Mouse (Mus musculus) right cerebral cortex, postnatal 10 days (tissue): ENCODE measurements around the gene Cald1.

Experiments
- DNase-seq, 2 experiments: peaks; one replicate each; pipeline ENCODE4 v3.0.0; 2021; ENCODE audit warnings: low spot score in 2 of 2

The Cald1 gene

DNA sequence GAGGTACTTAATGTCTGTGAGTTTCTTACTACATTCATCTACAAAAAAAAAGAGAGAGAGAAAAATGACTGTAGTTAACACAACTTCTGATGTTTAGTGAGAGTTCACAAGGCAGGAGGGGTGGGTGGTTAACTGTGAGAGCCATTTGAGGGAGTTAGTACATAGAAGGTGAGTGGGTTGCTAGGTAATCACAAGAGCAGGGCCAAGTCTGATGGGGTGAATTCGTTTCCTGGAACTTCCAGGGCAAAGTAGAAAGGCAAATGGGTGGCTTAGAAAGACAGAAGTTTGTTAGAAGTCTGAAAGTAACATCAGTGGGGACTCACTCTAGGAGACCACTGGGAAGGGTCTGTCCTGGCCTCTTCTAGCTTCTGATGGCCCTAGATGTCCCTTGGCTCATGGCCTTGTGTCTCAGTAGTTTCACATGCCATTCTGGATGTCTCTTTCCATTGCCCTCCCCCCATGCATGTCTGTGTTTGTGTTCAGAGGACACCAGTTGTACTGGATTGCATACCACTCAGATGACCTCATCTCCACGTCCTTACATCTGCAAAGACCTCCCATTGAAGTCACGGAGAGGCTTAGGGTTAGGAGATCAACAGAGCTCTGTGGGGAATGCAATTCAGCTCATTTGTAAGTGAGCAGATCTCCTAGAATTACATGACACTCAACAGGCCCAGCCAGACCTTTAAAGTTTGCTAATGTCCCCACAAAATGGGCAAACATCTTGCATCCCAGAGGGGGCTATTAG lies 118.8 kb downstream of the Cald1 start:
- no peak for DNase-seq

DNA sequence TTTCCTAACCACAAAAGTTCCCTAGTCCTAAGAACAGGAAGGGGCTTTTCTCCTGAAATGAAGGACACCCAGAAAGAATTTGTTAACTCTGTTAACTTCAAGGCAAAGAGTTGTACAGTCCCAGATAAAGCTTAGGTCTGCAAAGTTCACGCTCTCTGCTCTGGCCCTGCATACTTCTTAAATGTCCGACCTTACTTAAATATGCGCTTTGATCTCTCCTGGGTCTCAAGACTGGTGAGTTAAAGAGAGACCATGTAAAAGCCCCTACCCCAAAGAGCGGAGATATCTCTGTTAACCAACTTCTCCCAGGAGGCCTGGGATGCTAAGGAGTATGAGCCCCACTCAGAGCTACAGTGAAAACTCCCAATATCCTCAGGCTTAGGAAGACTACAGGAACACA lies 119.4 kb downstream of the Cald1 start:
- no peak for DNase-seq

DNA sequence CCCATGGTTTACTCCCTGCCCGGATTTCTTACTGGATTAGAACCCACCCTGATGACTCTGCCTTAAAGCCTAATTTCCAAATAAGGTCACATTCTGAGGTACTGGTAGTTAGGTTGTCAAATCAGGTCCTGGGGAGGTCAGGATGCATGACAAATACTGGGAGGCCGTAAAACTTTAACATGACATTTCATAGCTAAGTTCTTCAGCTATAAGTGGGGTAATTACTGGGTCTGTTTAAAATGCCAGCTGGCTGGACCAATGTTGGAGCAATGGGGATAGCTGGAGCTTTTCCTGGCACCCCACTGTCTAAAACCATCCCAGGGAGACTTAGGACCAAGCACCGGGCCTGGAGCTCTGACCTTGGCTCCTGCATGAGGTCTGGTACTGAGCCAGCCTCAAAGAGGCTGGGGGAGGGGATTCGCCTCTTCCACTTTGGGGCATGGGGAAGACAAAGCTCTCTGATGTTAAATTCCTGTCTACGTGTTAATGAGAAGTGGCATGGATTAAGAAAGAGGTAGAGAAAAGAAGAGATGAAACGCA lies 120.9 kb downstream of the Cald1 start:
- no peak for DNase-seq

- DNase-seq = no peak
Measured at GRCm38 (mm10) chr6:34720447-34720846, 122.1 kb downstream of the Cald1 start.

- DNase-seq = no peak
Measured at GRCm38 (mm10) chr6:34721740-34722139, 123.4 kb downstream of the Cald1 start.

- no peak for DNase-seq
Measured at GRCm38 (mm10) chr6:34722660-34723059, 124.4 kb downstream of the Cald1 start.

GRCm38 (mm10) chr6:34723250-34723904 lies 125.1 kb downstream of the Cald1 start:
- no peak for DNase-seq

DNA sequence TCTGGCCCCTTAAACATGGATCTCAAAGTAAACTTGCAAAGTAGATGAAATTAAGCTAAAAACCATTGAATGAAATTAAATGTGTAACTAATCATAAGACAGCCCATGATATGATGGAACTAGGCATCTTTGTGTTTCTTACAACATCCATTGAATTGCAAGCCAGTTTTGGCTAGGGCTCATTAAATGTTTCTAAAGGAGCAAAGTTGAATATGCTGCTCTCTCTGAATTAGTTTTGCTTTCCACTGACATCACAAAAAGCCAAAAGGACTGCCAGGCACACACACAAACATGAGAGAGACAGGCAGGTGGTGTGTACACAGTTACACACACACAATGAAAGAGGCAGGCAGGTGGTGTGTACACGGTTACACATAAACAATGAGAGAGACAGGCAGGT lies 127.4 kb downstream of the Cald1 start:
- no peak for DNase-seq

GRCm38 (mm10) chr6:34726104-34726503 lies 127.8 kb downstream of the Cald1 start:
- no peak for DNase-seq

DNA sequence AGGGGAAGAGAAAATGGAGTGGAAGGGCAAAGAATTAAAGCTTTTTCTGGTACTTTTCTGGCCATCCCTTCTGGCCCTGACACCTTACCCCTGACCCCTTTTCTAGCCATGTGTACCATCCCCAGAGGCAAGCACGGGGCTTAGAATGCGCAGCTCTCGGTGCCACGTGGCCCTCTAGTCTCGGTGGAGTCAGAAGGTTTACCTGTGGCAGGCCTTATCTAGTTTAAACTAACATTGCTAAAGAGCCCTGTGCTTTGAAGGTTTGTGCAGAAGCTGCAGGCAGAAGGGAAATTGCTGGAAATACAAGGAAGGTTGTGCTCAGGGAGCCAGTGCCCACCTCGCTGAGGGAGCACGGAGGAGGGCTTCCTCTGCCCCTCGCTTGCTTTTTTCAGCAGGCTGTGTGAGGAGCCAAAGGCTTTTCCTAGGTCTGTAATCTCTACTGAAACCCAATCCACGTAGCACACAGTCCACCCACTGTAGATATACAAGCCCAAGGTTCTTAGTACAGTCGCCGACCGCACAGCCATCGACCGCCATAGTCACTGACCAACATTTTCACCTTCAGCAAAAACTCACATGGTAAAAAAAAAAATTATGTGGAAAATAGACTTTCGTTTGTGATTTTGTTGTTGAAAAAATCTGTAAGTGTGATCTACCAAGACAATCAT lies 129.2 kb downstream of the Cald1 start:
- DNase-seq = no peak

DNA sequence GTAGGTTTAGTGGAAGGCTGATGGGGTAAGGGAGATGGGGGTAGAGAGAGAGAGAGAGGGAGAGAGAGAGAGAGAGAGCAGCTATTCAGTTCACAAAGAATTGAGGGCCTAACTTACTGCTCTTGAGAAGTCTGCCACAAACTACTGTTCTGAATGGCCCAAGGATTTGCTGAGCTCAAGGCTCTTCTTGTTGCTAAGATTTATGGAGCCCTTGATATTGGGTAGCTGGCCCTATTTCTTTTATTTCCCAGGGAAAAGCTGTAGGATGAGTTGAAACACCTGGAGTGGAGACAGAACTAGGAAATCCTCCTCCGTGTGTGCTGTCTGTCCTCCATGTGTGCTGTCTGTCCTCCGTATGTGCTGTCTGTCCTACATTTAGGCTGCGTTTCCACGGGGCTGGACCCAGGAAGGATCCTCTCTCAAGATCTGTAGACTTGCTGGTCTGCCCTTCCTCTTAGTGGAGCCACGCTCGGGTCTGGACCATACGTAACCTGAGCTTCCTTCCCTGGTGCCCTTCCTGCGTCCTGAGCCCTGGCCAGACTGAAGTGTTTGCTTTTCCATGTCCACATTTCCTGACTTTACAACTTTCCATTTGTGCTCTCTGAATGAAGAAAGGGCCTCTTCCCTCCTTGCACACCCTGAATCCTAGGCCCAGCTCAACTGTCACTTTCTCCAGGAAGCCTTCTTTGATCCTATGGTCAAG lies 131.3 kb downstream of the Cald1 start:
- no peak for DNase-seq

GRCm38 (mm10) chr6:34731007-34731406 lies 132.7 kb downstream of the Cald1 start:
- DNase-seq = no peak

- no peak for DNase-seq
Measured at GRCm38 (mm10) chr6:34731529-34731928, 133.2 kb downstream of the Cald1 start.

GRCm38 (mm10) chr6:34734940-34735695 lies 136.8 kb downstream of the Cald1 start:
- no peak for DNase-seq

DNA sequence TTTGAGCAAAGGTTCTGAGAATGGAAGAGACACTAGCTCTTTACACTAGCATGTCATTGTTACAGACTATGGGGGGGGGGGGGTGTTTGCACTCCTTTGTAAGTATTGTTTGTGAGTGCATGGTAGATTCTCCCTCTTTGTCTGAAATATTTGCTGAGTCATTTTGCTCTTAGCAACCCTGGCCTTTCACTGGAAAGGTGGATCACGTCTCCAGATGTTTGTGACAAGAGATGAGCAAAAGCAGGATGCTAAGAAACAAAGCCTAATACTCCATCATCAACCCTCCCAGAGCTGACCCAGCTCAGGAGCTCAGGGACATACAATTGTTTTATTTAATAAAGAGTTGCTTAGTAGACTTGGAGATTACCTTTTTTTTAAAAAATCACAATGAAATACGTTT lies 138.6 kb downstream of the Cald1 start:
- DNase-seq = no peak

DNA sequence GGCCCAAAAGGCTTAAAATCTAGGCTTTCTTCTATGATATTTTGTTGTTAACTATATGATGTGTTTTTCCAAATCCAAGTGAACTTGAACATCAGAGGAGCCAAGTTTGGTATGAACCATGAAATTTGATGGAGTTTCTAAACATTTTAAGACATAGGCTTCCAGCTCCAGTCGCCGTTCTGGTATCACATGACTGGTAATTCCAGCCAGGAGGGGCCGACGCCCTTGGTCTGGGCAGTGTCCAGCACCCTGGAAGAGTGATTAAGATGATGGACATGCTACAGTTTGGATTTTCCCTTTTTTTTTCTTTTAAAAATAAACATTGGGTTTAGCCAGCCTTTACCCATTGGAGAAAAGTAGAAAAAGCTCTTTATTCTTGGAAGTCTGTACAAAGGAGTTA lies 145.6 kb downstream of the Cald1 start:
- no peak for DNase-seq

GRCm38 (mm10) chr6:34747846-34748245 lies 149.5 kb downstream of the Cald1 start:
- DNase-seq = no peak

- no peak for DNase-seq
Measured at GRCm38 (mm10) chr6:34748566-34748965, 150.3 kb downstream of the Cald1 start.

- no peak for DNase-seq
Measured at GRCm38 (mm10) chr6:34749526-34749925, 151.2 kb downstream of the Cald1 start.

DNA sequence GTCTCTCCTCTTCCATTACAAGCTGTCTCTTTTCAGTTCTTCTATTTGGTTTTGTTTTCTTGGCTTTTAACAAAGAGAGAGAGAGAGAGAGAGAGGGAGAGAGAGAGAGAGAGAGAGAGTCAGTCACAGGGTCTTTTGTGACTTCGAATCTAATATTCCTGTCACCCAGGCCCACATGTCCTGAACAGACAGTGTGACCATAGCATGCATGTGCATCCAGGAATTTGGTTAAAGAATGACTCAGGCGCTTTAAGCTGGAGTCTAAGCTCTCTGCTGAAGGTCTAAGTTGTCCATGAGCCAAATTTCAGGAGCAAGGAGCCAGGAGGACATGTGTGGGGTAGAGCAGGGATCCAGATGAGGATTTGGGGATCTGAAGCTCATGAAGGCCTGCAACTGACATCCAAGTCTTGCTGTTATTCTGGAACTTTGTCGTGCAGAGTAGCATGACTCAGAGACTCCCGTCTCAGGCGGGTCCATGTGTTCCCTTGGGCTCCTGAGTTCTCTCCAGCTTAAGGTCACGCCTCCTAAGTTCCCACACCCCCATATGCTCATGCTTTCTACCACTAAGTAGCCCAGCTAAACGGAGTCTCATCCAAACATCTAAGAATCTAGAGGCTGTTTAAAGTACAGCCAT lies 152.3 kb downstream of the Cald1 start:
- DNase-seq = no peak

DNA sequence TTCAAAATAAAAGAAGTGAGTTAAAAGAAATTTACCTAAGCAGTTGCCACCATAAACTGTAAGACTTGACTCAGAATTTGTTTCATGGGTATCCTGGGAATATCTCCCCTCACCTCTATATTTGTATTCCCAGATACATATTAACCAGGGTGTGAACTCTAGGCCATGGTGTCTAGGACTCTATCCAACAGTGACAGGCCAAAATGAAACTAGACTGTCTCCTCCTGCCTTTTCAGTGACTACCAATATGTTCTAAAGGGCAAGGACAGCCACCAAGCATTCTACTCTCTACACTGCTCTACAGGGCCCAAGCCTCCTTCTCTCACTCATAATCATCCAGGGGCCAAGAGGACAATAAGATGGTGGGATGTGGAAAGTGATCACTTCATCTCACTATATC lies 153.3 kb downstream of the Cald1 start:
- no peak for DNase-seq
